Mouse (Mus musculus) ES-Bruce4 (cell line): ENCODE data around the gene Gm3409.
"Not testable (repeated sequence)": the region's sequence is repeated elsewhere in the genome, so short reads cannot be mapped to it uniquely, and the experiment has no call there.

Source experiments
- CTCF ChIP-seq: IDR thresholded peaks from one replicate; pipeline ENCODE4 v1.8.1; 2011; ENCODE audit warnings: low read depth, low read length
- POLR2A ChIP-seq: IDR thresholded peaks from one replicate; pipeline ENCODE4 v1.8.1; 2011; ENCODE audit warnings: low read length; ENCODE audit not compliant: insufficient read depth

GRCm38 (mm10) chr5:146572735-146573042, 35.2 kb downstream of the Gm3409 start:
- not testable (repeated sequence) for TF ChIP-seq CTCF, POLR2A
